Mouse (Mus musculus) bone marrow macrophage, adult 2 months (primary cell): ENCODE results near the gene Aurkb.

Source experiments
- CTCF ChIP-seq: IDR thresholded peaks from 2 replicates; pipeline ENCODE4 v1.5.1; 2012; ENCODE audit warnings: low read depth, mild to moderate bottlenecking, low read length, moderate library complexity
- POLR2A ChIP-seq: IDR thresholded peaks from 2 replicates; pipeline ENCODE4 v1.6.1; 2012; ENCODE audit warnings: mild to moderate bottlenecking, low read depth, low read length, borderline replicate concordance

GRCm38 (mm10) chr11:69045531-69046394, at the start of gene Aurkb:
- TF ChIP-seq CTCF (no peak), POLR2A (no peak)
